Mouse (Mus musculus): ENCODE measurements around the gene Olfr126.

Gene Olfr126

DNA sequence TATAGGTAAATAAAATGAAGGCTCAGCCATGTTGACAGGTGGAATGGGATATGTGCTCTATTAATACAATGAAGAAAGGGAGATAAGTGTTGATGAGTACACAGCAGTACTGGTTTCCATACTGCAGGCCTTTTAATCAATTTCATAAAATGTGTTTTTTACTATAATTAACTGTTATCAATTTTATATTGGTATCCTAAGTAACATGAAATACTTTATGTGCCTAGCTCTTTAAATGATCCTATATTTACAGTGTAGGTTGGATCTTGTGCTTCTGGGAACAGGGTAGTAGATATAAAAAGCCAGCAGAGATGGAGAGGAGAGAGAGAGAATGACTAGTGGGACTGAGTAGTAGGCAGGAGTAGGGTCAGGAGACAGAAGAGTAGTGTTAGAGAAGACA, at the start of gene Olfr126:
Gene Olfr126, plus strand, starts transcription at position 301 of the 400 bp plus-strand sequence.
- no peak for DNase-seq

DNA sequence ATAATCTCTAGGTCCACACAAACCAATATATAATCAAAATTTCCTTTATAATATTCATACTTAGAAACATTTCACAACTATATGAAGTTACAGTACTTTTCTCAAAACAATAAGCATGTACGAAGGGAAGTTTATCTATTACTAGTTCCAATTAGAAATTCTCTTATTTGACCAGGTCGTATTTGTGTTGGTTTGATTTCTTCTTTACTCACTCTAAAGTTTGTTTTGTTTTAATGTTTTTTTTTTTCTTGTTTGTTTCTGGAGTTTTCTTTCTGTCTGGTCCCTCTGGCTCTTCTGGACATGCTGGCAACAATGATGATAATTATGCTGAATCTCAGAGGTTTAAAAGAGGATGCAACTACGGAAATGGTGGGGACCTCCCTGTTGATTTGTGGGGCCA, 47.7 kb upstream of the Olfr126 start, which contains the start of gene Olfr124:
Gene Olfr124, plus strand, starts transcription at position 301 of the 400 bp plus-strand sequence.
- no peak for DNase-seq

DNA sequence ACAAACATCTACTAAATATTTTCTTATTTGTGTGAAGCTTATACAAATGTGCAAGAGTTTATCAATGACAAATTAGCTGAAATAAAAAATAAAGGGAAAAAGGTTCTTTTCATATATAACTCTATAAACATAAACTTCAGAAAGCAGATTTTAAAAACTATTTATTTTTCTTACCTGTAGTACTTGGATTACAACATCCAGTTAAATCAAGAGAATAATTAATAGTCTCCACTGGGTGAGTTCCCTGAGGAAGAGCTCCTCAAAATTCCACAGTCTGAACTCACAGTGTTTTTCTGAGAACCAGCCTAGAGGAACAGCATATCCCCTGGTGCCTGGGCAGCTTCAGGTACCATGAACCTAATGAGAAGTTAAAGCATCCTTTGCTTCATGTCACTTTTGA, 14.6 kb upstream of the Olfr126 start, which contains the start of gene Olfr125:
Gene Olfr125, plus strand, starts transcription at position 301 of the 400 bp plus-strand sequence.
- DNase-seq, result no peak

DNA sequence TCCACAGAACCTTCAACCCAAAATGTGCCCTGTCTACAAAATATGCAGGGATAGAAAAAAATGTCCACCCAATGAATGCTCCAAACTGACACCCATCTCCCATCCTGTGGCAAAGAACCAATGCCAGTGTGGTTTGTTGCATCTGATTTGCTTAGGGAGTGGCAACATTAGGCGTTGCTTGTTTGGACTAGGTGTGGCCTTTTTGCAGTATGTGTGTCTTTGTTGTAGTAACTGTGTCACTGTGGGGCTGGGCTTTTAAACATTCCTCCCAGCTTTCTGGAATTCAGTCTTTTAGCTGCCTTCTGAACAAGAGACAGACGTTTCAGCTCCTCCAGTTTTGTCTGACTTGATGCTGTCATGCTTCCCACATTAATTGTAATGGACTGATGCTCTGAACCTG, 16.6 kb downstream of the Olfr126 start:
- DNase-seq, result no peak

DNA sequence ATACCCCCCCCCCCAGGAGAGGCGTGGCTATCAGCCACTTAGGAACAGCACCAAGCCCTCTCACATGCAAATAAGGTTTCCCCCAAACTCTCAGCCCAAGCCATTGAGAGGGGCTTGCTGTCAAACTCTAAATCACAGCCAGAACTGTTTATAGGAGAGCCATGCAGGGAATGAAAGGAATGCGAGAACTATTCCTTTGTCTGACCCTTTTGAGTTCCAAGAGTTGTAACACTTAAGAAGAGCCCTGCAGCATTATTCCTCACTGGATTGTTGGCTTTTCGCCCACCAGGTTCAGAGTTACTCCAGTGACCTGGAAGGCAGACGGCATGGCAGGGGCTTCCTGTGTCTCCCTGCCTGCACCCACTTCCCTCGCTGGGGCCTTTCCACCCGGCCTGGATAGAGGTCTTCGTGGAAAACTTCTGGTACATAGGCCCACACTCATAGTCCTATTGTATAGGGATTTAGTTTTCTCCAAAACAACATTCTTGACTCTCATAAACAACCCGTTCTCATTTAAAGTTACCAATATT, 22.5 kb downstream of the Olfr126 start:
- DNase-seq, result no peak

DNA sequence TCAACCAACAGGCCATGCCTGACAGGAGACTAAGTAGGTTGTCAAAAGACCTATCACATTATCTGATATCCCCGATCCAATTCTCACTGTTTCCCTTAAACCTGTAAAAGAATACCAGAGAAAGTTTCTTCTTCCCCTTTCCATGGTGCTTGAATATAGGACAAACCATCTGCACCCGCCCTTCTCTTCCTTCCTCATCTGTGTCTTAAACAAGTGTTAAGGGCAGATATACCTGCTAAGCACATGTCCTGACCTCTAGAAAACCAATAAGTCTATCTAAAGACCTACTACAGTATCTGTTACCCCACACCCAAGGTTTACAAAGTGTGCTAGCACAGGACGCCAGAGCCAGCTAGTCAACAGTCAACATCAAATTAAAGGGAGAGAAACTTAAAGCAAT, 26.5 kb downstream of the Olfr126 start:
- no peak for DNase-seq

DNA sequence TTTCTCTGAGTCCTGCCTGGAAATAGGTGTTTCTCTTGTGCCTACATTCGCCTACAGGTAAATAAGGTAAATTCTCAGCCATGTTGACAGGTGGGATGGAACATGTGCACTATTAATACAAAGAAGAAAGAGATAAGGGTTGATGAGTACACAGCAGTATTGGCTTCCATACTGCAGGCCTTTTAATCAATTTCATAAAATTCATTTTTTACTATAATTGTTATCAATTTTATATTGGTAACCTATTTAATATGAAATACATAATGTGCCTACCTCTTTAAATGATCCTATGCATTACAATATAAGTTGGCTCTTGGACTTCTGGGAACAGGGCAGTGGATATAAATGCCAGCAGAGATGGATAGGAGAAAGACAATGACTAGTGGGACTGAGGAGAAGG, 52.9 kb downstream of the Olfr126 start, which contains the start of gene Olfr127:
Gene Olfr127, plus strand, starts transcription at position 301 of the 400 bp plus-strand sequence.
- DNase-seq, result no peak
